Mouse (Mus musculus) heart, adult 2 months (tissue): Measurements from ENCODE around the gene Fhod1.

Experiments
- CTCF ChIP-seq: fragments of 200-600 bp; IDR thresholded peaks from 2 replicates; pipeline ENCODE4 v1.8.1; 2022; ENCODE audit warnings: antibody characterized with exemption, mild to moderate bottlenecking, moderate library complexity
- POLR2A ChIP-seq: fragments of 200-500 bp; IDR thresholded peaks from 2 replicates; pipeline ENCODE4 v1.6.1; 2011; ENCODE audit warnings: mild to moderate bottlenecking, low read depth, low read length, control low read depth; ENCODE audit not compliant: insufficient read depth

- no peak for TF ChIP-seq POLR2A
- no peak for TF ChIP-seq CTCF
These were observed 29.0 kb downstream of the Fhod1 start for GRCm38 (mm10) chr8:105318662-105319190.
